ENCODE assay signal across 28 mouse cellular contexts in the genomic region with DNA sequence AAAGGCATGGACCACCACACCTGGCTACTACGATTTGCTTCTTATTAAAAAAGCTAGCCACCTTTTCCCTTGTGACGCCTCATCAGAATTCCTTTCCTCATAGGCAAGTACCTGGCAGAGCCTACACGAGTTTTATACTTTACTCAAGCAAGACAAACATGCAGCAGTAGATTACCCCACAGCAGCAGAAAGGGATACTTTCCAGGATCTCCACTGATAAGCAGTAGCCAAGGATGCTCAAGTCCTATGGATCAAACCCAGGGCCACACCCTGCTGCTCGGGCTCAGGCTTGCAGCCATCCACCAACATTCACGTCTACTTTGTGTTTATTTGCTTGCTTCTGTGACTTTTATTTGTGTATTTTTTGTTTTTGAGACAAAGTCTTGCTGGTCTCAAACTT. TPM values are rescaled to one million over a fixed set of nuclear protein-coding genes. Genes with fewer than 3 reads are reported as not detected.
"Had no signal": no experiment of that assay in that cellular context is flagged by ENCODE, and none has a peak within 500 bp of the region (broad histone marks: within the 10 kb centered on the region; RNA-seq: fewer than 3 reads in every experiment).

No protein-coding gene starts in this region.

- H3K9me3 ChIP-seq: embryonic facial prominence, embryonic 10.5 days; embryonic facial prominence, embryonic 12.5 days; embryonic facial prominence, embryonic 13.5 days; embryonic facial prominence, embryonic 15.5 days; forebrain, embryonic 10.5 days; forebrain, embryonic 12.5 days; forebrain, embryonic 13.5 days; forebrain, embryonic 15.5 days had no signal

- DNase-seq: cerebellum, adult 2 months; cerebellum, adult 8-10 months; cerebellum, adult 9-10 months; cerebellum, adult 9-11 months; cerebellum, postnatal 10 days; cerebellum, postnatal 14 days; cerebellum, postnatal 25 days; cerebellum, postnatal 36 days; embryo, embryonic 11 days; forebrain, postnatal 0 days; gastrocnemius, adult 2 months; gastrocnemius, postnatal 10 days; gastrocnemius, postnatal 14 days; gastrocnemius, postnatal 25 days; gastrocnemius, postnatal 36 days; heart, adult 18-20 months; heart, adult 2 months had no signal

- ATAC-seq: forebrain, embryonic 13.5 days; forebrain, embryonic 14.5 days; forebrain, embryonic 15.5 days; forebrain, embryonic 16.5 days; forebrain, postnatal 0 days had no signal

- H3K9ac ChIP-seq: embryonic facial prominence, embryonic 12.5 days; embryonic facial prominence, embryonic 13.5 days; embryonic facial prominence, embryonic 15.5 days; forebrain, embryonic 12.5 days; forebrain, embryonic 13.5 days; forebrain, embryonic 15.5 days; forebrain, postnatal 0 days had no signal

- H3K4me1 ChIP-seq: embryonic facial prominence, embryonic 10.5 days; embryonic facial prominence, embryonic 12.5 days; forebrain, embryonic 10.5 days; forebrain, embryonic 12.5 days; forebrain, embryonic 13.5 days; forebrain, embryonic 15.5 days had no signal

- H3K27me3 ChIP-seq: embryonic facial prominence, embryonic 12.5 days; embryonic facial prominence, embryonic 13.5 days; embryonic facial prominence, embryonic 15.5 days; forebrain, embryonic 12.5 days; forebrain, embryonic 13.5 days; forebrain, embryonic 15.5 days had no signal

- H3K4me3 ChIP-seq: embryonic facial prominence, embryonic 10.5 days; embryonic facial prominence, embryonic 12.5 days; embryonic facial prominence, embryonic 13.5 days; embryonic facial prominence, embryonic 15.5 days; erythroblast, embryonic 14.5 days; forebrain, embryonic 10.5 days; forebrain, embryonic 12.5 days; forebrain, embryonic 13.5 days; forebrain, embryonic 15.5 days; gastrocnemius, adult 2 months; heart, adult 2 months had no signal

- H3K4me2 ChIP-seq: embryonic facial prominence, embryonic 12.5 days; embryonic facial prominence, embryonic 13.5 days; embryonic facial prominence, embryonic 15.5 days; forebrain, embryonic 12.5 days; forebrain, embryonic 13.5 days; forebrain, embryonic 15.5 days had no signal

- H3K27ac ChIP-seq: embryonic facial prominence, embryonic 10.5 days; embryonic facial prominence, embryonic 12.5 days; embryonic facial prominence, embryonic 13.5 days; embryonic facial prominence, embryonic 15.5 days; forebrain, embryonic 10.5 days; forebrain, embryonic 12.5 days; forebrain, embryonic 13.5 days; forebrain, embryonic 15.5 days; gastrocnemius, adult 2 months; heart, adult 2 months had no signal

RNA-seq across cellular contexts. Expression of a gene that starts 8.2 kb away (rescaled TPM):
- polyA plus RNA-seq: erythroblast, embryonic 14.5 days had no signal
